18 mouse cellular contexts compared by ENCODE assay signal in the genomic region with DNA sequence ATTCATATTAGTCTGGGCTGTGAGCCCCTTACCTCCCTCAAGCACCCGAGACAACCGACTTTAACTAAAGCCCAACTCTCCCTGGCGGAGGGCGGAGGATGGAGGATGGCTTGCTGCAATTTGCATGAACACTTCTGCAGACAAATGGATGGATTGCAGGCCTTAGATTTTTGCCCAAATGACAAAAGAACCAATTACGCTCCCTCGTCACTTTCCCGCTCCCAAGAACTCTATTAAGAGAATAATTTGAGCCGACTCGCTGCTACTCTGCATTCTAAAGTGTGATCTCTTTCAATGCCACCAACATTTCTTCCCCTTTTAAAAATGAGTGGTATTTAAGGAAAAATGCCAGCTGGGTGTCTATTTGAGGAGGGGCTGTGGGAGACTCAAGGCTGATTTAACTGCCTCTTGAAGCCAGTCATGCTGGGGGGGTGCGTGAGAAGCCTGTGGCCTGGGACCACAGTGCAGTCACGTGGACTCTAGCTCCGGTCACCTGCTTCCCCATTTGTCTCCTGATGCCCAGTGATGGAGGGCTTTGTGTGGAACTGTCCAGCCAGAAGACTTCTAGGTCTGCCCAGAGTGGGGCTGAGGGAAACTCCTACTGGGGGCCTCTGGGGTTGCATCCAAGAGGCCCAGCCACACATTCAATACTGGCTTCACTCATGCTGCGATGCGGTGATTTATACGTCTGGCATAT.
DNase-seq lines count a peak whose midpoint lies in the region; ATAC-seq lines count a peak whose summit lies in the region.
"Had no signal": no experiment of that assay in that cellular context is flagged by ENCODE, and none has a peak within 500 bp of the region (broad histone marks: within the 10 kb centered on the region; RNA-seq: fewer than 3 reads in every experiment).

No protein-coding gene starts in this region.

- H3K36me3 ChIP-seq in forebrain, embryonic 10.5 days (replicated peaks): no peaks in the 10 kb centered on the region
- H3K36me3 ChIP-seq in forebrain, embryonic 11.5 days (ENCODE audit: control insufficient read depth, insufficient read depth, low read length): no peaks in the 10 kb centered on the region
- no peaks in the 10 kb centered on the region for H3K36me3 ChIP-seq in midbrain, embryonic 10.5 days
- H3K36me3 ChIP-seq in midbrain, embryonic 11.5 days (ENCODE audit: control insufficient read depth, insufficient read depth, low read length): no peaks in the 10 kb centered on the region
- H3K36me3 ChIP-seq in neural tube, embryonic 14.5 days (ENCODE audit: control insufficient read depth, insufficient read depth, low read length): no peaks in the 10 kb centered on the region
- H3K36me3 ChIP-seq: midbrain, embryonic 12.5 days had no signal

- no peaks in the 10 kb centered on the region for H3K27me3 ChIP-seq in forebrain, embryonic 10.5 days (ENCODE audit: poor library complexity, severe bottlenecking)
- no peaks in the 10 kb centered on the region for H3K27me3 ChIP-seq in forebrain, embryonic 11.5 days (ENCODE audit: control insufficient read depth, insufficient read depth, low read length)
- H3K27me3 ChIP-seq in midbrain, embryonic 10.5 days (ENCODE audit: low read depth, poor library complexity, severe bottlenecking): no peaks in the 10 kb centered on the region
- H3K27me3 ChIP-seq in midbrain, embryonic 11.5 days (ENCODE audit: control insufficient read depth, insufficient read depth, low read length): no peaks in the 10 kb centered on the region
- H3K27me3 ChIP-seq in neural tube, embryonic 14.5 days (ENCODE audit: control insufficient read depth, insufficient read depth, low read length): no peaks in the 10 kb centered on the region
- H3K27me3 ChIP-seq: midbrain, embryonic 12.5 days had no signal

- no peak overlapping the region for H3K4me2 ChIP-seq in forebrain, embryonic 11.5 days (ENCODE audit: low read depth, low read length, severe bottlenecking)
- no peak overlapping the region for H3K4me2 ChIP-seq in midbrain, embryonic 11.5 days
- H3K4me2 ChIP-seq in neural tube, embryonic 14.5 days (ENCODE audit: low read depth, low read length): no peak overlapping the region
- H3K4me2 ChIP-seq: midbrain, embryonic 12.5 days had no signal

- H3K4me1 ChIP-seq in forebrain, embryonic 10.5 days: peaks cover 69% of the 10 kb centered on the region
- H3K4me1 ChIP-seq in forebrain, embryonic 11.5 days (replicated peaks; ENCODE audit: control insufficient read depth, insufficient read depth, low read length): peaks cover 7% of the 10 kb centered on the region; the same call in 1 of the 2 replicates
- peaks cover 57% of the 10 kb centered on the region for H3K4me1 ChIP-seq in midbrain, embryonic 10.5 days
- peaks cover 16% of the 10 kb centered on the region for H3K4me1 ChIP-seq in midbrain, embryonic 11.5 days (ENCODE audit: control insufficient read depth, insufficient read depth, low read length)
- H3K4me1 ChIP-seq in neural tube, embryonic 14.5 days (ENCODE audit: control insufficient read depth, insufficient read depth, low read length): peaks cover 9% of the 10 kb centered on the region; the same call in 1 of the 2 replicates

- no peak overlapping the region; the same call in 1 of the 2 replicates for H3K9ac ChIP-seq in forebrain, embryonic 11.5 days (ENCODE audit: low read length)
- H3K9ac ChIP-seq in midbrain, embryonic 11.5 days (ENCODE audit: low read length): no peak overlapping the region
- H3K9ac ChIP-seq in neural tube, embryonic 14.5 days (replicated peaks; ENCODE audit: low read depth, low read length): no peak overlapping the region
- H3K9ac ChIP-seq: midbrain, embryonic 12.5 days had no signal

- no peak for ATAC-seq in forebrain, embryonic 11.5 days (replicated peaks; ENCODE audit: low FRiP score)
- no peak for ATAC-seq in midbrain, embryonic 11.5 days (ENCODE audit: low FRiP score)
- 0 out of 2 replicates have a peak, but pooled peaks have one; percentile 14 for ATAC-seq in granulocyte monocyte progenitor cell, adult 5-6 weeks (replicated peaks; ENCODE audit: poor library complexity, severe bottlenecking)
- peak; percentile 62 for ATAC-seq in neural tube, embryonic 14.5 days (ENCODE audit: low read depth)
- ATAC-seq: lung, postnatal 0 days had no signal

- H3K9me3 ChIP-seq in forebrain, embryonic 10.5 days: no peaks in the 10 kb centered on the region
- H3K9me3 ChIP-seq in forebrain, embryonic 11.5 days (ENCODE audit: control insufficient read depth, low read length): no peaks in the 10 kb centered on the region
- H3K9me3 ChIP-seq in midbrain, embryonic 10.5 days (replicated peaks): no peaks in the 10 kb centered on the region
- H3K9me3 ChIP-seq in midbrain, embryonic 11.5 days (ENCODE audit: control insufficient read depth, low read length): no peaks in the 10 kb centered on the region
- H3K9me3 ChIP-seq in neural tube, embryonic 14.5 days (ENCODE audit: control insufficient read depth, low read length): no peaks in the 10 kb centered on the region
- H3K9me3 ChIP-seq: midbrain, embryonic 12.5 days had no signal

- DNase-seq in forebrain, embryonic 10.5 days (ENCODE audit: extremely low spot score, low spot score): no peak
- DNase-seq in forebrain, embryonic 11.5 days (ENCODE audit: low spot score): no peak
- no peak for DNase-seq in midbrain, embryonic 10.5 days (ENCODE audit: low spot score)
- DNase-seq in midbrain, embryonic 11.5 days (ENCODE audit: low spot score, missing footprints): no peak
- DNase-seq in lung, postnatal 25 days (ENCODE audit: low spot score): no peak
- no peak for DNase-seq in natural killer cell, adult 2 months (ENCODE audit: low spot score in 2 of 2)
- DNase-seq: adrenal gland, postnatal 10 days; cerebellum, adult 8-10 months; embryo, embryonic 11 days; gastrocnemius, postnatal 25 days; kidney, adult 8-10 months; kidney, postnatal 4 days; right cerebral cortex, postnatal 14 days; thymus, postnatal 4 days had no signal

- WGBS in forebrain, embryonic 10.5 days: 80% methylated on average over 15 of the region's 15 CpGs
- WGBS in forebrain, embryonic 11.5 days: 59% methylated on average over 15 of the region's 15 CpGs
- 85% methylated on average over 15 of the region's 15 CpGs for WGBS in midbrain, embryonic 10.5 days
- WGBS in midbrain, embryonic 11.5 days: 83% methylated on average over 15 of the region's 15 CpGs
- 47% methylated on average over 15 of the region's 15 CpGs for WGBS in neural tube, embryonic 14.5 days

- H3K27ac ChIP-seq in forebrain, embryonic 10.5 days: peak overlapping the region; percentile 67
- no peak overlapping the region for H3K27ac ChIP-seq in forebrain, embryonic 11.5 days (ENCODE audit: low read depth, low read length)
- H3K27ac ChIP-seq in midbrain, embryonic 10.5 days (replicated peaks): peak overlapping the region; percentile 42; the same call in 1 of the 2 replicates
- no peak overlapping the region for H3K27ac ChIP-seq in midbrain, embryonic 11.5 days (ENCODE audit: low read depth, low read length)
- no peak overlapping the region for H3K27ac ChIP-seq in neural tube, embryonic 14.5 days (ENCODE audit: low read depth, low read length)
- H3K27ac ChIP-seq: midbrain, embryonic 12.5 days had no signal

- H3K4me3 ChIP-seq in forebrain, embryonic 10.5 days: no peak overlapping the region
- no peak overlapping the region for H3K4me3 ChIP-seq in forebrain, embryonic 11.5 days (ENCODE audit: low read depth, low read length)
- H3K4me3 ChIP-seq in midbrain, embryonic 10.5 days: no peak overlapping the region
- H3K4me3 ChIP-seq in midbrain, embryonic 11.5 days (ENCODE audit: low read depth, low read length): no peak overlapping the region
- H3K4me3 ChIP-seq in neural tube, embryonic 14.5 days (ENCODE audit: low read depth, low read length): no peak overlapping the region
- H3K4me3 ChIP-seq: midbrain, embryonic 12.5 days had no signal

Comparison
In these comparisons a context has a peak if more than half of its experiments do, and no peak if none do; other contexts are left out.
1. H3K27ac ChIP-seq: peak in forebrain, embryonic 10.5 days (single experiment) and midbrain, embryonic 10.5 days (single experiment); none in forebrain, embryonic 11.5 days (single experiment), midbrain, embryonic 11.5 days (single experiment) and neural tube, embryonic 14.5 days (single experiment).
2. ATAC-seq: peak in granulocyte monocyte progenitor cell, adult 5-6 weeks (single experiment) and neural tube, embryonic 14.5 days (single experiment); none in forebrain, embryonic 11.5 days (single experiment) and midbrain, embryonic 11.5 days (single experiment).